Mouse (Mus musculus) lung, postnatal 14 days (tissue): ENCODE results near the gene Rars.
A peak's percentile ranks its signal among the peaks of the same experiment; 100 is the strongest.
"Not testable (repeated sequence)": the region's sequence is repeated elsewhere in the genome, so short reads cannot be mapped to it uniquely, and the experiment has no call there.

Experiments
- DNase-seq: peaks from one replicate; pipeline ENCODE4 v3.0.0; 2021

Rars gene

GRCm38 (mm10) chr11:35834022-35834760 lies at the start of gene Rars:
Rars (minus strand) TSS chr11:35834506.
- peak; percentile 95 for DNase-seq

DNA sequence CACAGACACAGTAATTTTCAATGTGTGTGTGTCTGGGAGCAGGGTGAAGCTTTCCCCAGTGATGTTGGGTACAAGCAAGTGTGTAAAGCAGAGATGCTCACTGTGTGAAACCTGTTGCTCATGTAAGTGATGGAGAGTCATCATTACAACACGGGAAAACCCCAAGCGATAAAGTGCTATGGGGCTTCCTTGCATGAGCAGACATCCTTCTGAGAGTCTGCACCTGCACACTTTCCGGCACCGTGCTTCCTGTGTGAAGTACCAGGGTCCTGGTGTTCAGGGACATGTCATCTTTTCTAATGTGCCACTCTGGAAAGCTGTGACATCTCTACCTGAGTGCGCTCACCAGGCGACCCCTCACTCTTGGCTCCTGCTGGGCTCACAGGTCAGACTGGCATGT lies 48.5 kb upstream of the Rars start:
- no peak for DNase-seq

GRCm38 (mm10) chr11:35878559-35878897 lies 44.2 kb upstream of the Rars start:
- DNase-seq, result no peak

DNA sequence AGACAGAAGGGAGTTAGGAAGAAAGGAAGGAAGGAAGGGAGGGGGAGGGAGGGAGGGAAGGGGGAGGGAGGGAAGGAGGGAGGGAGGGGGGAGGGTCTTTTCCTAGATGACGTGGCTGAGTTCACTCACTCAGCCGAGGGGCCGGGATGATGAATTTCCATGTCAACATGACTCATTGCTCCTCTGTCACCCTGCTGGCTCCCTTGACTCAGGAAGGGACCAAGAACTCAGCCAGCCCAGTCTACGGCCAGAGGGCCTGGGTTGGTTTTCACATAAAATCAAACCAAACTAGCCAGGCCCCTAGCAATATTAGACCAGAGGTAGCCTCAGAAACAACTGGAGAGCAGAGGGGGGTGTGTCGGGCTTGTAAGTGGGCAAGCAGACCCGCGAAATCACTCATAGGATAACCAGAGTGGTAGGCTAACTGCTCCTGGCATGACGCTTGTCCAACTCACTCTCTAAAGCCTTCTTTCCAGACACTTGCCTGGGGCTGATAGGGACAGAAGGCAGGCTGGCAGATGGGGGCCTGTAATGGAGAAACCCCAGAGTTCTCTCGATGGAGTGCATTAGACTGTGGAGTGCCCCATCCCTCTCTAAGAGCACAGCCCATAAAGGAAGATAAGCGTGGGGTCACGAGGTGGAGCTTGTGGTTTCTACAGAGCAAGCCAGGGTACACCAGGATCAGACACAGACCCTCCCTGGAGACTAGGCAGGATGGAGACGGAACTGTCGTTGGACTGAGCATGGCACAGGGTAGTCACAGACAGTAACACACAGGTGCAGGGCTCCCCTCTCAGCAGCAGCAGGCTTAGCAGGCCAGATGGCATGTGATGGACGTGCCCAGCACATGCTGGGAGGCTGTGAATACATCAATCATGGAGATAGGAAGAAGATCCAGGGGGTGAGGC lies 43.6 kb upstream of the Rars start:
- no peak for DNase-seq

- DNase-seq, result no peak
Measured at GRCm38 (mm10) chr11:35873624-35874244, 39.4 kb upstream of the Rars start.

- no peak for DNase-seq
Measured at GRCm38 (mm10) chr11:35870961-35871360, 36.7 kb upstream of the Rars start.

- no peak for DNase-seq
Measured at GRCm38 (mm10) chr11:35866140-35866539, 31.8 kb upstream of the Rars start.

GRCm38 (mm10) chr11:35864981-35865604 lies 30.8 kb upstream of the Rars start:
- no peak for DNase-seq

GRCm38 (mm10) chr11:35863653-35864052 lies 29.3 kb upstream of the Rars start:
- no peak for DNase-seq

DNA sequence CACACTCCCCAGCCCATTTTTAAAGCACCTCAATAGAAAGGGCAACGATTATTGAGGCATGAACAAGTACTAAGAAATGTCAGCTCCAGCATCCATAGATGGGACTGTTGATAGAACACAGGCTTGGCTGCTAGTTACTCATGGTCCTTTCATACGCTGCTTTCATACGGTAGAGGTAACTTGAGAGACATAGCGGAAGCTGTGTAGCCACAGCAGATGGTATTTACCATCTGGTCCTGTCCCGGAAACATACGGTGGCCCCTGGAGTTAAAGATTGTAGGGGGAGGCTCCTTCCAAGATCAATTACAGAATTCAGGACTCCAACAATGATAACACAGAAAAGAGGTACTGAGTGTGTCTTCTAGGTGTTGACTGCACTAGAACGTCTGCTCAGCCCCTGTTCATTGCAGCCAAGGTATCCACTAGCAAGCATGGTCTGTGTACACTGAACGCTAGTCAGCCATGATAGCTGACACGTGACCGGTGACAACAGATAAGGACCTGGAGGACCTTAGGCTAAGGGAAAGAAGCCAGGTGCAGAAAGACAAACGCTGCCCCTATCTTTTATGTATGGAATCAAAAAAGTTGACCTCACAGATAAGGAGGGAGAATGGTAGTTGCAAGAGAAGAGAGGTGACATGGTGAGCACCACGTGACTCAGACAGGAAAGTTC lies 23.2 kb upstream of the Rars start:
- DNase-seq, result no peak

DNA sequence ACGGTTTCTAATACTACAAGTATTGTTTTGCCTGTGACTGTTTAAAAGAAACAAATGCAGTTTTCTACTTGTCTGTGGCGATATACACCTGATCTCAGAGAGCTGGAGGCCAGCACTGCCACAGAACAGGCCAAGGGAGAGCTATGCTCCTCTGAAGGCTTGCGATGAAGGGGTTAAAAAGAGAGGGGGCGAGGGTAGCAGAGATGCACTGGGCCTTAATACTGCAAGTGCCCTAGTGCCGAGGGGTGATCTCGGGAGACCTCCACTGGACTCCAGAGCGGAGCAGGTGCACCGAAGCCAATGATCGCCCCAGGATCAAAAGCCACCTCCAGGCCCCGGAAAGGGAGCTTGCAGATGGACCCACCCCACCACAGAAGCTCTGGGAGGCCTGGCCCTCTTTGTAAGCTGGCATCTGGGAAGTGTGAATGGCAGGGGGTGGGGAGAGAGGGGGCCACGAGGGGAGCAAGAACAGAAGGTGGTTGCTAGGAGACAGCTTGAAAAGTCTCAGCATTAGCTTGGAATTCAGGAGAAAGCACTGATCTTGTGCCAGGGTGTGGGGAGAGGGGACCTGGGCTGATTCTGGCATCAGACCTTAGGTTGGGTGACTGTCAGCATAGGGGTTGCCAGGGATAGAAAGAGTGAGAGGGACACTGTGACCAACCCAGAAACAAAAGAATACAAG lies 22.2 kb upstream of the Rars start:
- no peak for DNase-seq

DNA sequence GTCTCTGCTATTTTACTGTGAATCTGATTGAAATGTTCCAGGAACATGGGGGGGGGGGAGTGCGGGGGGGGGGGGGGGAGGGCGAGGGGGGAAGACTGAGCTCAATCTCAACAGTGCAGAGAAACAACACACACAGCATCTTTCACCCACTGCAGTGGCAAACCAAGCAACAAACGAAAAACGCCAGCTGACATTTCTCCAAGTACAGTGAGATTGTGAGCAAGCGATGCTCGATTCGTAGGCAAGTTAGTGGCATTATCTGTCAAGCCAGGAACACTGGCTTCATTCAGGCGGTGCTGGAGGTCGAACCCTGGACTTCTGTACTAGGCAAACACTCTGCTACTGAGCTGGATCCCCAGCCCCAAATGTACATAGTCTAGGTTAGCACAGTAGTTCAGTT lies 21.3 kb upstream of the Rars start:
- no peak for DNase-seq

GRCm38 (mm10) chr11:35854941-35855340 lies 20.6 kb upstream of the Rars start:
- DNase-seq, result no peak

- no peak for DNase-seq
Measured at GRCm38 (mm10) chr11:35853651-35854050, 19.3 kb upstream of the Rars start.

DNA sequence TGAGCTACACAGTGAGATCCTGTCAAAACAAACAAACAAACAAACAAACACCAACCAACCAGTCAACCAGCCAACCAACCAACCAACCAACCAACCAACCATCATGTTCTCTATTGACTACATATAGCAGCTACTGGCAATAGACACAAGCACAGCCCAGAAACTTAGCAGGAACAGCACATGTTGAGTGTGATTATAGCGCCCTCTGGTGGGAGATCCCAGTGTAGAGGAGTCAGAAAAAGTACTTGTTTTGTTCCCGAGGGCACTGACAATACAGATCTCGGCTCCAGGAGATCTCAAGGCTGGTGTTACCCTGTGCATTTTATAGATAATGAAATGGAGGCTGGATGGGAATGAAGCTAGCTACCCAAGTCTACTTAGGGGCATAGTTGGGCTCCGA lies 18.4 kb upstream of the Rars start:
- peak; percentile 29 for DNase-seq

DNA sequence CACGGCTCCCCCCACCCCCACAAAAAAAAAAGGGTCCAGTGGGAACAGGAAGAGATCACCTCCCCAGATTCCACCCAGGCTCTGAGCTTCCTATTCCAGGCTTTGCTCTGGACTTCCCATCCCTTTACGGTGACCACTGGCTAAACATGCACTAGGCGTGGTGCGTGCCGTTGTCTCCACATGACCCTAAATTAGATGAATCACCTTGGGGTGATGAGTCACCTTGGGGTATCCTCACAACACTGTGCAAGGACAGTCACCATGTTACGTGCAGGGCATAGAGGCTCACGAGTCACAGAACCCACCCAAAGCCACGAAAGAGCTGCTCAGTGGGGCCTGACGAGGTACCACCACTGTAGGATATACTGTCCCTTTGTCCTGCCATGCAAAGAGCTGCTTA lies 10.0 kb upstream of the Rars start:
- no peak for DNase-seq

- DNase-seq, result not testable (repeated sequence)
Measured at GRCm38 (mm10) chr11:35842560-35842959, 8.3 kb upstream of the Rars start.

DNA sequence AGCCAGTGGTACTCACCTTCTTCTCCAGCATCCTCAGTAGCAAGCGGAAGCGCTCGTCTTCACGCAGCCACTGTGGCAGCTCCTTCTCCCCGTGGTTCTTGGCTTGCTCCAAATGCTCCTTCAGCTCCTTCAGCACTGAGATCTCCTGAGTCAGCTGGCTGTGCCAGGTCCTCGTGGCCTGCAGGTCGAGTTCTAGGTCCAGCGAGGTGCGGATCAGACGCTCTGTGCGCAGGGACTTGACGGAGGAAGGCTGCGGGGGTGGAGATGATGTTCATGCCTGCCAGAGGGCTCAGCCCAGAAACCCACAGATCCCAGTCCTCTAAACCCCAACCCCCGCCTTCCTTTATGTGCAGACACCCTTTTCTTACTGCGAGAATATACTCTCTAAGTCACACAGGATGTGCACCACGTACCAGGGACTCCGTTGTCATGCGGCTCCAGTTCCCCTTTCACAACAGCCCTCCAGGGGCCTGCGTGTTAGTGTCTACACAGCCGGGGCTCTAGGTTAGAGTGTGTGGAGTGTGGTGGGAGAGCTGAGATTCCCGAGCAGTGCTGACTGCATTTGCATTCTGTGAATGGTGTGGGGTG lies 7.5 kb upstream of the Rars start:
- DNase-seq, result no peak

- not testable (repeated sequence) for DNase-seq
Measured at GRCm38 (mm10) chr11:35840806-35841205, 6.5 kb upstream of the Rars start.

- DNase-seq, result no peak
Measured at GRCm38 (mm10) chr11:35840282-35840681, 6.0 kb upstream of the Rars start.
